Mouse (Mus musculus) midbrain, embryonic 10.5 days (tissue): Measurements from ENCODE around the gene Kcnd2. TPM values are rescaled to one million over a fixed set of nuclear protein-coding genes. Genes with fewer than 3 reads are reported as not detected.

ENCODE experiments used
- DNase-seq: peaks from one replicate; pipeline ENCODE4 v3.0.0-alpha.2; 2017; ENCODE audit warnings: low spot score
- H3K27ac ChIP-seq: fragments of 300-500 bp; sonication (generic); replicated peaks from 2 replicates; pipeline ENCODE4 v1.5.1; 2016; ENCODE audit warnings: mild to moderate bottlenecking
- H3K27me3 ChIP-seq: fragments of 300-500 bp; sonication (generic); 2 replicates; pipeline ENCODE4 v1.6.1; 2016; ENCODE audit warnings: low read depth, mild to moderate bottlenecking; ENCODE audit not compliant: poor library complexity, severe bottlenecking
- H3K36me3 ChIP-seq: fragments of 300-500 bp; sonication (generic); 2 replicates; pipeline ENCODE4 v1.6.1; 2016; ENCODE audit warnings: mild to moderate bottlenecking, moderate library complexity
- H3K4me1 ChIP-seq: fragments of 300-500 bp; sonication (generic); 2 replicates; pipeline ENCODE4 v1.6.1; 2016
- H3K4me3 ChIP-seq: fragments of 300-500 bp; sonication (generic); 2 replicates; pipeline ENCODE4 v1.5.1; 2016; ENCODE audit warnings: mild to moderate bottlenecking, moderate library complexity
- H3K9me3 ChIP-seq: fragments of 300-500 bp; sonication (generic); replicated peaks from 2 replicates; pipeline ENCODE4 v1.6.1; 2016; ENCODE audit warnings: mild to moderate bottlenecking
- WGBS: fragments of 180-500 bp; shearing (Covaris S2); methylation state at CpG from one replicate; pipeline ENCODE4 v1.1.7; 2016; 5-methylcytosine and 5-hydroxymethylcytosine counted together
- polyA plus RNA-seq: library from polyadenylated mRNA; unstranded; fragments of >200 nt; fragmentation: Nextera tagmentation; extraction: Ambion mirVana; gene quantifications from 2 replicates; pipeline ENCODE4 v1.2.1, GENCODE M21; 2016

Kcnd2 gene
- polyA plus RNA-seq, 1 experiment from 2014 or later: 0.31 TPM

DNA sequence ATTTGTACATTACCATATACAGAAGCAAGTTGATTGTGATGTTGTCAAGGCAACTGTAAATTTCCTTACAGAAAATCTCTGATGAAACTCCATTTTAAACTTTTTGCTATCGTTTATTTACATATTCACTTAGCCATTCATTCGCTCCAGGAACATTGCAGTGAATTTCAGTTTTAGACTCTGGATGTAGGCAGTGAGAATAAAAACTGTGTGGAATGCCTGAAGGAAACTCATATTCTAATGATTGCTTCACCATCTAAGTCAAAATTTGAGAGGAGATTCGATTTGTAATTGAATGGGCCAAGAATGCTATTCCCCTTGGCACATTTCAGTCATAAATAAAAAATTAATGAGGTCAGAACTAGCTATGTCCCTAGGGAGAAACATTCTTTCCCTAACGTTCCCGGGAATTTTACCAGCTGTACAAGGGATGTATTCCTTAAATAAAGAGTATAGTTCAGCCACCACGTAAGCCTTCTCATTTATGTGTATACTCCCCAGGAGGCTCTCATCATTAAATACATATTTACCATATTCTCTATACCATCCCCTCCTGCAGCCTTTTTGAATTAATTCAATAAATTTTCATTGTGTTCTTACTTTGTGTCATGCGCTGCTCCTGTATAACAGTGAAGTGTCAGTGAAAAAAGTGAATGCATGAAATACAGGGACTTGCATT, 394.2 kb downstream of the Kcnd2 start:
- no peaks in the 10 kb centered on the region for H3K9me3 ChIP-seq
- no peak overlapping the region for H3K4me3 ChIP-seq
- 87% methylated on average over 7 of the region's 7 CpGs for WGBS
- no peak for DNase-seq
- no peaks in the 10 kb centered on the region for H3K4me1 ChIP-seq
- H3K36me3 ChIP-seq: no peaks in the 10 kb centered on the region
- no peaks in the 10 kb centered on the region for H3K27me3 ChIP-seq
- H3K27ac ChIP-seq: no peak overlapping the region

DNA sequence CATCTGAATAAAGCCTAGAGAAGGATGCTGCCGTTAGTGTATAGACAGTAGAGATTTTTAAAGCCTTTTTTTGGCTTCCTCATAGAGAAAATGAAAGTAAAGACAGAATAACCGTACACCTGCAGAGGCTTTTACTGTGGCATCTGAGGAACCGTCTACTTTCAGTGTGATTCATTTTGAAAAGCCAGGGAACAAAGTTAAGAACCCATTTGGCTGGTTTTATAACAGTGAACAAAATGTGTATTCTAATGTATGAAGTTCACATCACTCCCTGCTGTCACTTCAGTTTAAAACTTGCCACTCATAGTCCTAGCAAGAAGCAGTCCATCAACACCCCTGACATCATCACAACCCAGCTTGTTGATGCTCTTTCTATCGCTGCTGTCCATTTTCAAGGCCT, 414.7 kb downstream of the Kcnd2 start:
- Histone ChIP-seq H3K27me3 (no peaks in the 10 kb centered on the region), H3K4me1 (peaks cover 7% of the 10 kb centered on the region), H3K4me3 (no peak overlapping the region), H3K9me3 (no peaks in the 10 kb centered on the region), H3K36me3 (no peaks in the 10 kb centered on the region), H3K27ac (no peak overlapping the region)
- DNase-seq: no peak
- WGBS: 90% methylated on average over 4 of the region's 4 CpGs

DNA sequence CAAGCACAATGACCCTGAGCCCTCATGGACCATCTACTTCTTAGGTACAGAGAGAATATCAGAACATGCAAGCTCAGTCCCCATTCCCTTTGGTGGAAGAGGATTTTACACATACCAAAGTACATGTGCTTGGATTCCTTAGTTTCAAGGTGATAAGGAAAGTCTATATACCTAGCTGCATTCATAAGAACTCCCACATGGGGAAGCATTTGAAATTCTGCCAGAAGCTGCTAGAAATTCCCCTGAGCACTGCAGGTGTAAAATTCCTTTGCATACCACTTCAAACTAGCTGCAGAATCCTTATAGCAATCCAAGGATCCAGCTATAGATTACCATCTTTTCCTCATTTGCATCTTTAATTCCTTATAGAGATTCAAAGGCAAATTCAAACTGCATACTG, 440.4 kb downstream of the Kcnd2 start:
- Histone ChIP-seq H3K9me3 (no peaks in the 10 kb centered on the region), H3K36me3 (no peaks in the 10 kb centered on the region), H3K27me3 (no peaks in the 10 kb centered on the region), H3K4me1 (no peaks in the 10 kb centered on the region), H3K4me3 (no peak overlapping the region), H3K27ac (no peak overlapping the region)
- DNase-seq: no peak

DNA sequence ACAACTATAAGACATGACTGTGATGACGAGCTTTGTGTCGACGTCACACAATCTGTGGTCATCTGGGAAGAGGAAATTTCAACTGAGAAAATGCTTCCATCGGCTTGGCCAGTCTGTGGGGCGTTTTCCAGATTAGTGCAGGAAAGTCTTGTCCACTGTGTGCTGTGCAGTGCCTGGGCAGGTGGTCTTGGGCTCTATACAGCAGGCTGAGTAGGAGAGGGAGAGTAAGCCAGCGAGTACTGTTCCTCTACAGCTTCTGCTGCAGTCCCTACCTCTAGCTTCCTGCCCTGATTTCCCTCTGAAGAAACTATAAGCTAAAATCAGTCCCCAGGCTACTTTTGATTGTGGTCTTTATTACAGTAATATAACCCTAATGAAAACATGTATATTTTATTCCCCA, 448.8 kb downstream of the Kcnd2 start:
- no peaks in the 10 kb centered on the region for H3K9me3 ChIP-seq
- H3K4me3 ChIP-seq: no peak overlapping the region
- DNase-seq: no peak
- 87% methylated on average over 6 of the region's 6 CpGs for WGBS
- no peak overlapping the region for H3K27ac ChIP-seq
- no peaks in the 10 kb centered on the region for H3K27me3 ChIP-seq
- H3K4me1 ChIP-seq: no peaks in the 10 kb centered on the region
- no peaks in the 10 kb centered on the region for H3K36me3 ChIP-seq

DNA sequence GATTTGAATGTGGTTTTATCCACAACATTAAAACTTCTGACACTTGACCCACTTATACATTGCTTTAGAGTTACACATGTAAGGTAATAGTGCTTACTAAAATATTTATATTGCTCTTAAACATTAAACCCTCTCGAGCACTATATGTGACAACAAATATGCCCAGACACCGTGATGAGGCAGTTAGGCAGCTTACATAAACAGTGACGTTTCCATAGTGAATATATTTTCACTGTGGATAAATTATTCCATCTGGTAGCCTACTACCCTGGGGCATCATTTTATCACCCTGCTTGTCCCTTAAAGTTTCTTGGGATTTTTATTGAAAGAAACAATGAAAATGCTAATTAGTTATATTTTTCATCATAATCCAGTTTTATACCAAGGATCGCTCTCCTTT, 449.3 kb downstream of the Kcnd2 start:
- DNase-seq: no peak
- 89% methylated on average over 4 of the region's 4 CpGs for WGBS
- no peaks in the 10 kb centered on the region for H3K36me3 ChIP-seq

DNA sequence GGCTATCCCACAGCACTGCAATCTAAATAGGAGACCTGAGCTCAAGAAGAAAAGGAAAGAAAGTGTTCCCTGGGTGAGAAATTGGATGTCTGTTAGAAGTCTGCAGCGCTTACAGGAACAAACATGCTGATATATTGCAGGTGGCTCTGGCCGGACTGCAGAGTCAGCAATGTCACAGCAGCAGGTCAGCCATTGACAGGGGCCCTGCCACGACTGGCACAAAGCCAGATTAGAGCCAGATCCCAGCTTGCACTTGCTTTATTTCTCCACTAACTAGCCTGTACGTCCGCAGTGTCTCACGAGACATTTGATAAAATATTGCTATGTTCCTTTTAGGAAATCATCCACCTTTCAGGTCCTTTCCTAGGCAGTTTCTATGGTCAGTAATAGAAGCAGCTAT, 468.9 kb downstream of the Kcnd2 start:
- H3K27me3 ChIP-seq: no peaks in the 10 kb centered on the region
- H3K4me3 ChIP-seq: no peak overlapping the region
- H3K36me3 ChIP-seq: no peaks in the 10 kb centered on the region
- DNase-seq: no peak
- no peak overlapping the region for H3K27ac ChIP-seq
- 78% methylated on average over 6 of the region's 6 CpGs for WGBS
- H3K4me1 ChIP-seq: no peaks in the 10 kb centered on the region
- H3K9me3 ChIP-seq: no peaks in the 10 kb centered on the region

More for the DNA sequence above, 449.3 kb downstream of the Kcnd2 start:
- H3K9me3 ChIP-seq: no peaks in the 10 kb centered on the region
- H3K4me1 ChIP-seq: no peaks in the 10 kb centered on the region
- H3K27me3 ChIP-seq: no peaks in the 10 kb centered on the region
- H3K27ac ChIP-seq: no peak overlapping the region
- no peak overlapping the region for H3K4me3 ChIP-seq

DNA sequence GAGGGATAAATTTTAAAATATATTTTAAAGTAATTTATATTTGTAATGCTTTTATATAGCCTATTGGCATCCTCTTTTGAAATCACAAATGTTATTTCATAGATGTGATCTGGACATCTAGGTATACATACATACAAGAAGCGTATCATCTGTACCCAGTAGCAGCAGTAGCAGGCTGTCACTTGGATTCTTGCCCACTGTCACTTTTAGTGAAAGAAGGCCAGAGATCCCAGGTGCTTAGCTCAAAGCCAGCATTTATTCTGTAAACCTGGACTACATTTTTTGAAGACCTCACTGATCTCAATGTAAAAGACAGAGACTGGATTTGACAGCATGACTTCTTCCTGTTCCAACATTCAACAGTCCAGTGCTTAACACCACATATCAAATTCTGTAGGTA, 471.1 kb downstream of the Kcnd2 start:
- Histone ChIP-seq H3K9me3 (no peaks in the 10 kb centered on the region), H3K4me1 (no peaks in the 10 kb centered on the region), H3K36me3 (no peaks in the 10 kb centered on the region), H3K27me3 (no peaks in the 10 kb centered on the region), H3K4me3 (no peak overlapping the region), H3K27ac (no peak overlapping the region)
- 91% methylated on average over 1 of the region's 1 CpGs for WGBS
- no peak for DNase-seq

DNA sequence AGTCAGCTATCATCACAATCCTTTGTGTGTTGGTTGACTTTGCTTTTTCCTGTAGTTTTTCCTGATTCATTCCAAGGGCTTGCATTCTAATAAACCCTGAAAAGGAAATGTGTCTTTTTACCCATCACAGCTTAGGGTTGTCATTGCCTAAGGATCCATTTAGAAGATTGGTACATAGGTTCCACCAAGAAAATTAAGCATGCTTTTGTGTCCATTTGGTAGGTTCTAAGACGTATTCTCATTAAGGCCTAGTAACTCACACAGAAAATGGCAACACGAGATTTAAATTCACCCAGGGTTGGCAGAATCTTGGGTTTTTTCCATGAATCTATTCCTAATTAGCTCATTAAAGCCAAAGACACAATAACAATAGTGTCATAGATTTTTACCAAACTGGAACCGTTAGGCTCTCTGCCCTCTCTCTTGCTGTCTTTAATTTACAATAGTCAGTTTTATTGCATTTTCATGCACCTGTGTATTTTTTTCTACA, 477.6 kb downstream of the Kcnd2 start:
- H3K27ac ChIP-seq: no peak overlapping the region
- 90% methylated on average over 3 of the region's 3 CpGs for WGBS
- no peaks in the 10 kb centered on the region for H3K9me3 ChIP-seq
- DNase-seq: no peak
- no peaks in the 10 kb centered on the region for H3K36me3 ChIP-seq
- H3K4me1 ChIP-seq: no peaks in the 10 kb centered on the region
- H3K27me3 ChIP-seq: no peaks in the 10 kb centered on the region
- no peak overlapping the region for H3K4me3 ChIP-seq

DNA sequence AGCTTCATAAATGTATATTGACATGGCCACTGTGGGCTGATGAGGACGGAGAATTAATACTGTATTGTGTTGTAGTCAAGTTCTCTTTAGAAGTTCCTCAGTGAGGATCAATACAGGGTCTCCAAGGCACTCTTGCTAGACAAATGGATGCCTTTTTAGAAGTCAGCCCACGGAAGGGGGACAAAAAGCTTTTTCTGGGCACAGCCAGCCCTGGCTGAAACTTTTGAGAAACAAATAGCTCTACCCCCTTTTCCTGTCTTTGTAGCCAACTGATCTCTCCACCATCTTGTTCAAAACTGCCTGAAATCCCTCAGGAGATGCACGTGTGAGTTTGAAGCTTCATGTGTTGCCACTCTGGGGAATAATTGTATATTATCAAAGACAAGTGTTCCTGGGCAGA, 482.3 kb downstream of the Kcnd2 start:
- H3K27me3 ChIP-seq: no peaks in the 10 kb centered on the region
- DNase-seq: no peak
- H3K4me1 ChIP-seq: no peaks in the 10 kb centered on the region
- H3K9me3 ChIP-seq: no peaks in the 10 kb centered on the region
- no peak overlapping the region for H3K4me3 ChIP-seq
- WGBS: 73% methylated on average over 3 of the region's 3 CpGs
- no peak overlapping the region for H3K27ac ChIP-seq
- H3K36me3 ChIP-seq: no peaks in the 10 kb centered on the region

DNA sequence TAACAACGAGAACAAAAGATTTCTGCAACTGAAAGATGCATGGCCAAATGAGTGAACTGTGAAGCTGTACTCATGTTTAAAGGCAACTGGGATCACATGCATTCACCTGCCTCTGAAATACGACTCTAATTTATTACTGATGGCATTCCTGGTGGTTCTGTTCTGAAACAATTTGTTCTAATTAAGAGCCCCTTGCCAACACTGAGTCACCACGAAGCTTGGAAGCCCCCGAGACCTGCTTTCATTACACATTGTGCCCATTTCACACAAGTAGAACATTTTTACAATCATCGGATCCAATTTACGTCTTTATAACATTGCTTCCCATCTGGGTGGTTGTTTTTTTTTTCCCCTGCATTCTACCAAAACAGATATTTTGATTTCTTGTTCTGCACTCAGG, 485.8 kb downstream of the Kcnd2 start:
- no peaks in the 10 kb centered on the region for H3K9me3 ChIP-seq
- no peaks in the 10 kb centered on the region for H3K36me3 ChIP-seq
- H3K4me3 ChIP-seq: no peak overlapping the region
- H3K4me1 ChIP-seq: no peaks in the 10 kb centered on the region
- H3K27ac ChIP-seq: no peak overlapping the region
- no peaks in the 10 kb centered on the region for H3K27me3 ChIP-seq
- WGBS: 84% methylated on average over 6 of the region's 6 CpGs
- no peak for DNase-seq

DNA sequence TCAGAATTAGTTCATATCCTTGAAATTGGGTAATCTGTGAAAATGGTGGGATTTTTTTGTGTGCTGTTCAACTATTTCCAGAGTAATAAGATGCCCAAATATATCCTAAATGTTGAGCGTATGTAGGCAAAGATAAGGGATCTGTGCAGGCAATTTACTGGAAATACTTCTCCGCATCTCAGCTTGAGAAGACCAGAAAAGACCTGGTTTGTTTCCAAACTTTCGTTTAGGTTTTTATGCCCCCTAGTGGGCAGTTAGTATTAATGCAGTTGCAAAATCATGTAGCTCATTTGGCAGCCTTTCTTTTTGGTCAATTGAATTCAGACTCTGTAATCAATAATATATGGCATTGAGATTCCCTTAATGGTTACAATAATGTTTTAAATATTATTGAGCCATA, 493.9 kb downstream of the Kcnd2 start:
- 36% methylated on average over 3 of the region's 3 CpGs for WGBS

DNA sequence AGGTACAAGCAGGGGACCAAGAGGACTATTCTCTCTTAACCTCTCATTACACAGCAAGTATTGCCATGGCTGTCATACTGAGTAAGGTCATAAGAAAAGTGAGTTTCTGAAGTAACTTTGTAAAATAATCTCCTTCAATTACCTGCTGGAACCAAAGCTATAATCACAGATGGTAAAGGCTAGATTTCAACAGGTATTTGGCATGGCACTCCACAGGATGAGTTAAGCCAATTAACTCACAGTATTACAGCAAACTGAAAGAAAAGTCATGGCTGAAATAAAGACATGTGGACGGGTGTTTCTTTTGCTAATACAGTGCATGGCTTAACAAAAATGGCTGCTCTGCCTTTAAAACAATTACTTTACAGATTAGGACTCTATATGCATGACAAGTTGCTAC, 503.8 kb downstream of the Kcnd2 start:
- H3K36me3 ChIP-seq: no peaks in the 10 kb centered on the region
- no peak overlapping the region for H3K27ac ChIP-seq
- H3K9me3 ChIP-seq: no peaks in the 10 kb centered on the region
- no peaks in the 10 kb centered on the region for H3K27me3 ChIP-seq
- DNase-seq: no peak
- WGBS: 71% methylated on average over 1 of the region's 1 CpGs
- no peak overlapping the region for H3K4me3 ChIP-seq
- H3K4me1 ChIP-seq: no peaks in the 10 kb centered on the region

More for the DNA sequence above, 493.9 kb downstream of the Kcnd2 start:
- H3K36me3 ChIP-seq: no peaks in the 10 kb centered on the region
- H3K27me3 ChIP-seq: no peaks in the 10 kb centered on the region
- H3K4me3 ChIP-seq: no peak overlapping the region
- H3K4me1 ChIP-seq: no peaks in the 10 kb centered on the region
- no peak for DNase-seq
- no peaks in the 10 kb centered on the region for H3K9me3 ChIP-seq
- H3K27ac ChIP-seq: no peak overlapping the region

DNA sequence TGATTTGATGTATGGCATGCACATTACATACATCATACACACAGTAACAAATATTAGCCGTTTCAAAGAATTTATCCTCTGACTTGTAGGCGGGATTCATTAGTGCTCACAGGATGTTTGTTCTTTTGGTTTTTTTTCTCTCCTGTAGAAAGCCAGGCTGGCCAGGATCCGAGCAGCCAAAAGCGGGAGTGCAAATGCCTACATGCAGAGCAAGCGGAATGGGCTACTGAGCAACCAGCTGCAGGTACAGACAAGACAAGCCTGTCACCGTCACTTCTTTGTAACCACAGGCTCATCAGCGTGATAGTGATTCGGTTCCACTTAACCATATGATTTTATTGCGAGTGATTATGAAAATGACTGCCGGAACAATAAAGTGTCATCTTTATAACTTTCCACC, 506.9 kb downstream of the Kcnd2 start:
- 90% methylated on average over 10 of the region's 10 CpGs for WGBS
- H3K27me3 ChIP-seq: no peaks in the 10 kb centered on the region
- H3K36me3 ChIP-seq: no peaks in the 10 kb centered on the region
- no peak overlapping the region for H3K4me3 ChIP-seq
- no peak for DNase-seq
- H3K9me3 ChIP-seq: no peaks in the 10 kb centered on the region
- H3K27ac ChIP-seq: no peak overlapping the region
- no peaks in the 10 kb centered on the region for H3K4me1 ChIP-seq

DNA sequence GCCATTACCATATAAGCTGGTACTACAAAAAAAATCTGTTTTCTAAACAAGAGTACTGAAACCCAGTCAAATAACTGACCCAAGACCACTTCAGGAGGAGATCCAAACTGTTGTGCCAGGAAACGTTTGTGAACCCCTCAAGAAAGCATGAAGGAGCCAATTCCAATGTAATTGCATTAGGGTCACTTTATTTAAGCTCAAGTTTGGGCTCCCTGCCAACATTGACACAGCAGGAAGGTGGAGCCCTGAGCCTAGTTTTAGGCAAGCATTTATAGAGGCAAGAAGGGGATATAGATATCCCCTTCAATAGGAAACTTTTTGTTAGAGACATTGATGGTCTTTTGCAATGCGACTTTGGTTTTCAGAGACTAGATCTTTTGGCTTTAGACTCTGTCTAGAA, 525.3 kb downstream of the Kcnd2 start:
- Histone ChIP-seq H3K4me3 (no peak overlapping the region), H3K27ac (no peak overlapping the region), H3K36me3 (no peaks in the 10 kb centered on the region), H3K9me3 (no peaks in the 10 kb centered on the region), H3K27me3 (no peaks in the 10 kb centered on the region), H3K4me1 (no peaks in the 10 kb centered on the region)
- WGBS: 71% methylated on average over 2 of the region's 2 CpGs
- DNase-seq: no peak
